Mouse (Mus musculus) gastrocnemius, postnatal 25 days (tissue): ENCODE measurements around the gene Gm20388. TPM values are rescaled to one million over a fixed set of nuclear protein-coding genes. Genes with fewer than 3 reads are reported as not detected.
"Not testable (repeated sequence)": the region's sequence is repeated elsewhere in the genome, so short reads cannot be mapped to it uniquely, and the experiment has no call there.

ENCODE experiments used
- DNase-seq: peaks from one replicate; pipeline ENCODE4 v3.0.0; 2022
- total RNA-seq, 2 experiments: library from RNA; stranded (reverse); gene quantifications; 1 replicate in 1 of 2; 2 replicates in 1 of 2; pipeline ENCODE4 v1.2.3; 2021

Gm20388 gene
- total RNA-seq, 2 experiments from 2014 or later, result 6.7 TPM; not detected in 1

DNA sequence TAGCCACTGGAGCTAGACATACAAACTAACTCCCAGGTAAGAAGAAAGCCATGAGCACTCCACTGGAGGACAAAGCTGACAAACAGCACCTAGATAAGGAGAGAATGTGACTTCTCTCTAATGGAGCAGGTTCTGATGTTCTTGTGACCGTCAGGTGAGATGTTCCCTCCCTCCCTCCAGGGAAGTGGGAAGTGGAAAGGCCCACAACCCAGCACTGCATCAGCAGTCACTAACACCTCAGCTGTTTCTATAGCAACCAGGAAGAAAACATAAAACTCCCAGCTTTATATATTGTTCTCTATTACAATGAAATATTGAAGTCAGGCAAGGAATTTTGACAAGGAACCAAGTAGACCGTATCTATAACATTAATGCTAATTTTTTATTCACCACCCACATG is 3109.4 kb downstream of the Gm20388 start:
- no peak for DNase-seq

DNA sequence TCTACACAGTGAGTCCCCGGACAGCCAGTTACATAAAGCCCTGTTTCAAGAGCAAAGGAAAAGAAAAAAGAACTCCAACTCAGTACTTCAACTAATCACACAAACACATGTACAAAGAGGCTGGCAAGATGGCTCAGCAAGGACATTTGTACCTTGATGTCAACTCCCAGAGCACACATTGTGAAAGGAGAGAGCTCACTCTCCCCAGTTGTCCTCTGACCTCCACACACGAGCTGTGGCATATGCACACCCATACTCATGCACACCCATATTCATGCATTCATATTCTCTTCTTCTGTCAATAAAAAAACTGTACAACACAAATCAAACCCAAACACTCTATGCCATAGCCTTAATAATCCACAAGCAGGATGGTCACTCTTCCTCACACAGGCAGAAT is 3110.2 kb downstream of the Gm20388 start:
- DNase-seq, result no peak

DNA sequence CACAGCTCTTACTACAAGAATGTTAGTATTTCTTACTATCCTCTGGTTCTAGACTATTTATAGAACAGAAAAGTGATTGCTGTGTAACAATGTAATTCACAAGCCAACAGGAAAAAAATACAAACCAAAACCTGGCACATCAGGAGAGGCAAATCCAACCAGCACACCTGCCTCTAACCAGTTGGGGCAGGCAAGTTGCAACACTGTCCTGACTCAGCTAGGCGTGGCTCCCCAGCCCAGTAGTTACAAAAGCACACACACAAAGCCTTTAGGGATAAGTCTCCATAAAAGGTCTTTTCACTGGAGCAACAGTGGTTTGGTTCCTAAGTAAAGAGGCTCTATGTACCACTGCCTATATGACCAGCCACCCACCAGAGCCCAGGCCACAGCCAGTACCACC is 3110.6 kb downstream of the Gm20388 start:
- DNase-seq, result no peak

DNA sequence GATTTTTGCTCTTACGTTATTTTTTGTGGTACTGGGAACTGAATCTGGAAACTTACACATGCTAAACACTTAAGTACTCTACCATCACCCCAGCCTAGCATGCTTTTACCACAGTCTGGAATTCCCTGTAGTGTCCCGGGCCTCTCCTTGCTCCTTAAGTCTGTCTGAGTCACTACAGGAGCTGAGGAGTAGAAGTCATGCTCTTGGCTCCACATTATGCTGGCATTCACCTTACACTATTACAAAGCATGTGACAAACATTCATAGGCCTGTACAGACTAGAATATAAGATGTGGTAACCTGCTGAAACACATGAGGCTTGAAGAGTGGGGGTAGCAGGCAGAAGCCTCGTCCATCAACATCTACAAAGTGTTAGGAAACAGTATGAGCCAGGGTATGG is 3112.1 kb downstream of the Gm20388 start:
- DNase-seq, result no peak

DNA sequence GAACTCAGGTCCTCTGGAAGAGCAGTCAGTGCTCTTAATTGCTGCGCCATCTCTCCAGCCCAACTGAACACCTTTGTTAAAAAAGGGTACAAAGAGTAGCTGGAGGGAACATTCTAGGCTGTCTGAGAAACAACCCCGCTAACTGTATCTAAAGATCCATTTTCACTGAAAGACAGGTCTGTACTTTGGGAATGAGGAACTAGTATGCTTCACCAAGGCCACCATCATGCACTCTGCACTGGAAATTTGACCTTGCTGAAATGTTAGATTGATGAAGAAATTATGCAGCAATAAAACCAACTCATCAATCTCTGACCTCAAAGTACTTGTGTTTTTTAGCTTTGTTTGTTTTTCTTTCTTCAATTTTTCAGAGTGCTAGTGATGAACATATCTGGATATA is 3113.6 kb downstream of the Gm20388 start:
- no peak for DNase-seq

DNA sequence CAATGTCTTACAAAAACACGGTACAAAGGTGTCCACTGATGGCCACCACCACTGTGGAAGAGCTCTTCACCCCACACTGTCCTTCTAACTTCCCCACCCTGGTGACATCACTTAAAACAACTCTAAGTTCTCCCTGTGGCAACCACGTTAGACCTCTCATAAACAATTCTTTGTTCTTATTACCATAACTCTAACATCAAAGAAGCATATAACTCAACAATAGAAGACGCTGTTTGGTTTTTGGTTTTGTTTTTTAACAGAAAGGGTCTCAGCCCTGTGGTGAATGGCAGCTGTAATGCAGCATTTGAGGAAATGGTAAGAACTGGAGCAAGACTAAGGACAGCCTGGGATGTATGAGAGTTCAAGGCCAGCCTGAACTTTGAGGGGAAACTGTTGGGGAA is 3115.3 kb downstream of the Gm20388 start:
- no peak for DNase-seq

DNA sequence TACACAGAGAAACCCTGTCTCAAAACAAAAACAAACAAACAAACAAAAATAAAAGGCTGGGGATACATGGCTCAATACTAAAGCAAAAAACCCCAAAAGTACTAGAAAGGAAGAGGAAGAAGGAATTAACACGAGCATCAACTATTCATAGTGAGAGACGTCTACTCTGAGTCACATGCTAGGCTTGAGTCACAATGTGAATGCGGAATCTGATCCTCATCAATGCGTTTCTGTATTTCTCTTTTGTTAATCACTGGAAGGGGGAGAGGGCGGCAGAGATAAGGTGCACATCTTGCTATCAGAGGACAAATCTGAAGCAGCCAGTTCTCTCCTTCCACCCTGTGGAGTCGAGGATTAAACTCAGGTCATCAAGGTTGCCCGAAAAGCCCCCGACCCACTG is 3117.1 kb downstream of the Gm20388 start:
- no peak for DNase-seq

DNA sequence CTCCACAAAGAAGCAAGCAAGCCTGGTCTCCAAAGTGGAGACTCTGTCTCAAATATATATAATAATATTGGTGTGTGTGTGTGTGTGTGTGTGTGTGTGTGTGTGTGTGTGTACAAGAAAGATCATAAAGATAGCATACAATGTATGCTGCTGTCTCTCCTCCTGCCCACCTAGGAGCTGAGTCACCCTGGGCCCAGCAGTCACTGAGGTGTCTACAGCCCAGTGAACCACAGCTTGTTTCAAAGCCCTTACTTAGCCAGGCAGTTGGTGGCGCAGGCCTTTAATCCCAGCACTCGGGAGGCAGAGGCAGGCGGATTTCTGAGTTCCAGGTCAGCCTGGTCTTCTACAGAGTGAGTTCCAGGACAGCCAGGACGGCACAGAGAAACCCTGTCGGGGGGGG is 3119.4 kb downstream of the Gm20388 start:
- not testable (repeated sequence) for DNase-seq

DNA sequence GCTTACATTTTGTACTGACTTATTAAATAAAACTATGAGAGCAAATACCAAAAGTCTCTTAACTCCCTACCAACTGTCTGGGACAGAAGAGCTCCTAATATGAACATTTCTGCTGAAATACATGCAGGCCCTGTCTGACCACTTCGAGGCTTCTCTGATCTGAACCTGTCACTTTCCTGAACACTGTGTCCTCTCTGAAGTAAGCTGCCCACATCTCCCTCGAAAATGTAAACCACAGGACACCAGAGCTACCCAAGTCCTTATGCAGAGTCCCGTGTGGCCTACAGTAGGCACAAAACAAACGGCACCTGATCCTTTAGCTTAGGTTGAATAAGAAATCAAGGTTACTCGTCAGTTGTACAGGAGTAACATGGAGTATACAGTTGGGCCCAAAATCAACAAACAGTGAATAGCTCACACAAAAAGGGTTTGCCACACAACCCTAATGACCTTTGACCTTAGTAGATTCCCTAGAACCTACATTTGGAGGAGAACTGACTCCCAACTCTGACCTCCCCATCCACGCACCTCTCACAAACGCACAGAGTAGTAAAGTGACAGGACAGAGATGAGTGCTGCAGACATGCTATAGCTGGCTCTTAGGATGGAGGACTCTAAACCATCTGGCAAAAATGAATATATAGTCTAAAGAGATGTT is 3120.8 kb downstream of the Gm20388 start:
- no peak for DNase-seq

DNA sequence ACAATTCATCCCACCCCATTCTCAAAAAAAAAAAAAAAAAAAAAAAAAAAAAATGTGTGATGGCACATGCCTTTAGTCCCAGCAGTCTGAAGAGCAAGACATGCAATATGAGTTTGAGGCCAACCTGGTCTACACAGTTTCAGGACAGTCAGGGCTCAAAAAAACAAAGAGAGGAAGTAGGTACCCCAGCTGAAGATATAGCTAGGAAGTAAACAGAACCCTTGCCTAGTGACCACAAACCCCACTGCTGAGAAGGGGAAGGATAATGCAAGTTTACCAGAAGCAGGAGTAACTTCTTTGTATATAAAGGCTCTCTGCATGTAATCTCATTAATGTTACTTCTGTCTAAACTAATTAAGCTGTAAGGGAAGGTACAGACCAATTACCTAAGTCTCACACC is 3122.1 kb downstream of the Gm20388 start:
- no peak for DNase-seq

DNA sequence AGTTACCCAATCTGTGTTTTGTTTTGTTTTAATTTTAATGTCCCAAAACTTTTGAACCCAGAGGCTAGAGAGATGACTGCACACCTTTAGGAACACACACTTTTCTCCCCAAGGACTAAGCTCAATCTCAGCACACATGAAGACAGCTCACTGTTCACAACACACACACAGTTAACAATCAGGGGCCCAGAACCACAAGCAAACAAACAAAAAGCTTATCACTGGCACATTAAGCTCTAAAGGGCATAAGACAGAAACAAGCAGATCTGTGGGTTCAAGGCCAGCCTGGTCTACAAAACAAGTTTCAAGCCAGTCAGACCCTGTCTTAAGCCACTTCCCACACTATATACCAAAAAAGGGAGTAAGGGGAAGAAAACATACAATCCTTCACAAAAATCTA is 3122.8 kb downstream of the Gm20388 start:
- no peak for DNase-seq

DNA sequence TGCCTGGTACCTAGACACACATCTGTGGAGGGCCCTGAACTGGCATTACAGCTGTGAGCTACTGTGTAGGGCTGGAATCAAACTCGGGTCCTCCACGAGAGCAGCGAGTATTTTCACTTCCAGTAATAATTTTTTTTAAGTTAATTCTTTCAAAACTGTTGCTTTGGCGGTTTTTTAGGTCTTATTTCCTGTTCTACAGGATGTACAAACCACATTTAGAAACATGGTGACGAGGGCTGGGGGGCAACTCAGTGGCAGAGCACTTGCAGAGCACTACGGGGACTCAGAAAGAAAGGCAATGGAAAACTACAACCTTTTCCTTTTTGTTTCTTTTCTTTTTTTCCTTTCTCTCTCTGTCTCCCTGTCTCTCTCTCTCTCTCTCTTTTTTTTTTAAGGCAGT is 3123.5 kb downstream of the Gm20388 start:
- DNase-seq, result no peak

DNA sequence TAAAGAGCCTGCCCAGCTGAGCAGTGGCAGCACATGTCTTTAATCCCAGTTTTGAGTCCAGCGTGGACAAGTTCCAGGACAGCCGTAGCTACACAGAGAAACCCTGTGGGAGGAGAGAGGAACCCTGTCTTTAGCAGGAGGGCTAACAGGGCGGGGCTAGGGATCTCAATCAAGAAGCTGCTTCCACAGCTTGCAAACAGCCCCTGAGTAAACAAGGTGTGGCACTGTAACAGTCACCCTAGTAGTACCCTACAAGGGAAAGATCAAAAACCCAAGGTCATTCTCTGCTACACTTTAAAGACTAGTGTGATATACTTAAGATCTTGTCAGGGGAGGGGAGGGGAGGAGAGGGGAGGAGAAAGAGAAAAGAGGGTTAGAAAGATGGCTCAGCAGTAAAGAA is 3126.3 kb downstream of the Gm20388 start:
- no peak for DNase-seq

DNA sequence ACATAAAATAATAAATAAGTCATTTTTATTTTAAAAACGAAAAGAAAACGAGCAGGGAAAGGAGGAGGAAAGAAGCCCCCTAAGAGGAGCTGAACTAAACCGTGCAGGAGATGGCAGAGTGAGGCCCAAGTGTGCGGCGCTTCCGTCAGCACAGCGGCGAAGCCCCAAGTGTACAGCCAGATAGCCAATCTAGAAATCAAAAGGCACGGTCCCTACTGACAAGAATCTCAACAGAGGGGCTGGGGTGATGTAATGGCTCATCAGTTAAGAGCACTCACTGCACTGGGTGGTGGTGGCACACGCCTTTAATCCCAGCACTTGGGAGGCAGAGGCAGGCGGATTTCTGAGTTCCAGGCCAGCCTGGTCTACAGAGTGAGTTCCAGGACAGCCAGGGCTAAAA is 3126.8 kb downstream of the Gm20388 start:
- DNase-seq, result no peak

DNA sequence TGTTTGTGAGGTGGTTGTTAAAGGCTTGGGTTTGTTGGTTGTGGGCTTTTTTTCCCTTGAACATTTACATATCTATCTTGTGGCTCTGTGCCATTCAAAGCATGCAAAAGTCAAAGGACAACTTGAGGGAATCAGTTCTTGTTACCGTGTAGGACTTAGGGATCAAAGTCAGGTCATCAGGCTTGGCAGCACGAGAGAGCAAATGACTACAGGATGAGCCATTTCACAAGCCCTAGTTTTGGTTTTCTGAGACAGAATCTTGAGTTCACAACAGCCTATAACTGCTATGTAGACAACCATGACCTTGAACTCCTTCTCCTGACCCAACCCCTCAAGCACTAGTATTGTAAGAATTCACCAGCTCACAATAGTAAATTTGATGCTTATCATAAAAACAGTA is 3127.7 kb downstream of the Gm20388 start:
- no peak for DNase-seq

DNA sequence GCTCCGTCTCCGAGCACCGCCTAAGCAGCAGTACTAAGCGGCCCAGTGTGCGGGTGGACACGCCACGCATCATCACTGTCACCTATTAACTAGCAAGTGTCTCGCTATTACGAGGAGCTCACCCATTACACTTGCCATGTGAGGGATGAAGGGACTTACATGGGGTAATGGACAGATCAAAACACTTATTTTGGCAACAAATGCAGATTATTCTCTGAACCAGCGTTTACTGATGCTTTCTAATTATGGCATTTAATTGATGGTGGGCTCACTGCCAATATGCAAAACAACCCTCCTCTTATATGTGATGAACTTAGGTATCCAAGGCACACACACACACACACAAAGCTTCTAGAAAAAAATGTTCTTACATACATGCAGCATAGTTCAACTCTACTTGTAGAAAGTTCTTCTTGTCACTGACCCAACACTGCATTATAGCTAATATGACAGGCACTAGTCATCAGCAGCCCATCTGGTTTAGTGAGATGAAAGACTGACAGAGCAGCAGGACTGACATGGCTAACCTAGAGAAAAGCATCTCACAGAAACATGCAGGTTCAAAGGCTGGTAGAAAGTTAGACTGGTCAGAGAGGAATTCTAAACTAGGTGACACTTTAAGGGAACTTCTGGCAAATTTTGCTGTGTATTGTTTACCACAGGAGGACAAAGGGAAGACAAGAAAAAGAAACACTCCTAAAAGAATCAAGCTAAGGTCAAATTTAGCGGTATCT is 3128.9 kb downstream of the Gm20388 start:
- no peak for DNase-seq

DNA sequence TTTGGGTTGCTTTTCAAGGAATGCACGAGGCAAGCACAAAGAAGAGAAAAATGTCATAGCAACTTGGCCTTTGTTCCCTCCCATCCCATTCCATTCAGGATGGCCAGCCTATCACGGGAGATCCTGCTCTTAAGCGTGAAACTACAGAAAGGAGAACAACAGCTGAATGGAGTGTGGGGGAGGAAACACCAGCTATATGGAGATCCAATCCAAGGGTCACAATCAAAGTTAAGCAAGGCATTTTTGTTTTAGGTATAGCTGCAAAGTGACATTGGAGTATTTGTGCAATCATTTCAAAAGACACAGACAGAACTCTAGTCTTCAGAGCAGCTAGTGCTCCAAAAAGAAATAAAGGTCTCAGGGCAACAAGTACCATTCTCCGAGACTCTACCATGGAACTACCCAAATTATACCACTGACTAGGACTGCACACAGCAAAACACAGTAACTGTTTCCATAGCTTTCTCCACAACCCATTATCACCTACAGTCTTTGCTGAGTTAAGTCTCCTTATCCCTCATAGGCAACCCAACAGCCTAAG is 3129.5 kb downstream of the Gm20388 start:
- DNase-seq, result no peak

DNA sequence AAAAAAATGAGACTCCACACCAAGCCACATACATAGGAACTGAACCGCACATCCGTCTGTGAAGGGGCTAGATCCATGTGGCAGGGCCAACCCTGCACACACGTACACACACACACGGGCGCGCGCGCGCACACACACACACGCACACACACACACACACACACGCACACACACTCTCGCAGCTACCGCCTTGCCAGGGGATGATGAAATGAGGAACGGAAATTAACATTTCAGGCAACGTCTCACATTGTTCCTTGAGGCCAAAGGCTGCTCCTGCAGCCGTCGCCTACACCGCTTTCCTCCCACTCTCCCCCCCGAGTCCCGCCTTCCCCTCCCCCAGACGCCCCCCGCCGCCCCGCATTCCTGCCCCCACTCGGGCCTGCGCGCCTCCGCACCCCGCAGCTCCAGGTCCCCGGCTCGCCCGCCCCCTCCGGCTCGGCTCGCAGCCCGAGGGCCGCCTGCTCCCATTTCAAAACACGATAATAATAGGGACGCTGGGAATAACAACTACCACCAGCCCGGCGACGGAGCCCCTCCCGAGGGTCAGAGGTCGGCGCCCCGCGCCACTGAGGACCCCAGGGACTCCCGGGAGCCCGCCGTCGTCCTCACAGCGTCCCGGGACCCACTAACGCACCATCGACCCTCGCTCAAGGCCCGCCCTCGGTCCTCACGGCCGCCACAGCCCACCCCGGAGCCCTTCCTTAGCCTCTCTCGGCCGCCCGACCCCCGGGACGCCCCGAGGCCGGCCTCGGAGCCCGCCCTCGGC is 3130.6 kb downstream of the Gm20388 start:
- DNase-seq, result peak; percentile 68

DNA sequence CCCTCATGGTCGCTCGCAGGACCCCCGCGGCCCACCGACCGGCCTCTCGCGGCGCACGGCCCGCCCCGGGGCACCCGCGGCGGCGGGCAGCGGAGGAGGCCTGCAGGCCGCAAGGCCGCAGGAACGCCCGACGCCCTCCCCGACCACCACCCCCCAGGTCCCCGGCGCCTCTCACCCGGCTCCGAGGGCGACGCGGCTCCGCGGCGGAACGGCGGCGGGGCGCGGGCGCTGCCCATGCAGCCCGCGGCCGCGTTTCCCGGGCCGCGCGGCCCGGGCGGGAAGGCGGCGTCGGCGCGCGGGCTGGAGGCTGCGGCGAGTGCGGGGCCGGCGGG is 3131.1 kb downstream of the Gm20388 start:
- DNase-seq, result no peak

DNA sequence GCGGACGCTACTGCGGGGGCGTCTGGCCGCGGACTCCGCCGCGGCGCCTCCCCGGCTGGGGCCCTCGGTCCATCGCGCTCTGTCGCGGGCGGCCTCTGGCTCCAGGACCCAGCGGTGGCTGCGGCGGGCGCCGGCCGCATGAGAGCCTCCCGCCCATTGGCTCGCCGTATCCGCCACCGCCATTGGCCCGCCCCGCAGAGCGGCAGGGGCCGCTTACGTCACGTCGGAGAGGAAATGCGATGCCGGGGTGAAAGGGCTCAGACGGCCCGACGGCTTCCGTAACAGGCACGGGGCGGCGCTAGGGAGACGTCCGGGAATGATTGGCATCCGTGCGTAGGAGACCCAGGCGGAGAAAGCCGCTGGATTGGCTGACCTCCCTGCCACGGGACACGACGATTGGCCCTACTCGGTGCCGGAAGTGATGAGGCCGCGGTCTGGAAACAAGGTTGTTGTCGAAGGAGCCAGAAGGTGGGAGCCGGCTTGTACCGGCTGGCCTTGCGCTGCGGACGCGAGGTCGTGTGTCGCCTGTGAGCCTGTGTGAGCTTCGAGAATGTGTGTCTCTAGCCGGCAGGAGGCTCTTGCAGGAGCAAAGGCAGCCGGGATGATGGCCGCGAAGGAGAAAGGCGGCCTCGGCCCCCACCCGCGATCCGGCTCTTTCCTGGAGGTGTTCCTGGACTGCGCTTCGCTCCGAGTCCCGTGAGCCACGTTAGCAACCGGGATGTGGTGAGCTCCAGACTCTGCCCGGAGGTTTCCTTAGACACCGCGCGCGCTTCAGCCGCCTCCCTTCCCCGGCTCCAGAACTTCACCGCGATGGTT is 3131.7 kb downstream of the Gm20388 start, which contains the start of gene Ankrd11:
Ankrd11 (minus strand) TSS at position 120 of the 816 bp plus-strand sequence.
- peak; percentile 100 for DNase-seq

DNA sequence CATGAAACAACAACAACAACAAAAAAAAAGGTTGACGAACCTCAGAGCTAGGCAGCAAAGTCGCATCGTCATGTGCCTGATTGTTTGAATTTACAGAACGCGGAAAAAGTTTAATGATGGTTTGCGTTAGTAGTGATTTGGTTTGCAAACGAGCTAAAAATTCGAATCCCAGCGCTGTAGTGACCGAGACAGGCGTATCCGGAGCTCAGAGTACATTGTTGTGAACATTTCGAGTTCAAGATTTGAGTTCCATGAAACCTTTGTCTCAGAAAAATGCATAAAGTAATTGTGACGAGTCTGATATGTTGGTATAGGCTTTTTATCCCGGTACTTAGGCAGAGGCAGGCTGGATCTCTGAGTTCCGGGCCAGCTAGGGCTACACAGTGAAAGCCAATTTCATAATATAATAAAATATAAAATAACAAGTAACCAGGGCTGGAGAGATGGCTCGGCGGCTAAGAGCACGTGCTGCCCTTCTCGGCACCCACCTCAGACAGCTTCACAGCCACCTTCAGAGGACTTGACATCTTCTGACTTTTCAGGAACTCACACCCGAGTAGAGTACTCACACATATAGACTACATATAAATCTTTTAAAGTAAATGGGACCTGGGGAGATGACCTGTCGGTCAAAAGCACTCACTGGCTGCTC is 3132.5 kb downstream of the Gm20388 start:
- DNase-seq, result no peak

DNA sequence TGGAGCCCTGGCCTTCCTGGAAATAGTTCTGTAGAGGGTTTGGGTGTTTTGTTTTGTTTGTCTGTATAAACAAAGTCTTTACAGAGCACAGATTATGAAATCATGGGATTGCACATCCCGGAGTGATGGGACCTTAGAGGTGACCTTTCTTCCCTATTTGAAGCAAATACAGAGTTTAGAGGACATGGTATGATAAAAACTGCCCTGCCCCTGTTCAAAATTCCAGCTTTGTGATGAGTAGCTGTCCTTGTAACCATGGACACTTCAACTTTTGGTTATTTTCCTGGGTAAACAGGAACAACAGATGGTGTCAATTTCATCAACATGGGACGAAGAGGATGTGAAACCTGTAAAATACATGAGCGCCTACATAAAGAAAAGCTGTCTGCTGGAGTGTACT is 3133.3 kb downstream of the Gm20388 start:
- no peak for DNase-seq
